Mouse (Mus musculus): Measurements from ENCODE around the gene Cic.

Cic gene

GRCm38 (mm10) chr7:25269545-25270271 is 2.2 kb downstream of the Cic start:
- in situ Hi-C loops (cut with MboI) = loop anchor here (10.0 kb wide), 1 partner anchor 85 kb away; no protein-coding TSS in a partner anchor

- in situ Hi-C loops (cut with MboI) = loop anchor here (10.0 kb wide), 1 partner anchor 86 kb away; no protein-coding TSS in a partner anchor
Measured at GRCm38 (mm10) chr7:25270652-25271633, 3.4 kb downstream of the Cic start.

DNA sequence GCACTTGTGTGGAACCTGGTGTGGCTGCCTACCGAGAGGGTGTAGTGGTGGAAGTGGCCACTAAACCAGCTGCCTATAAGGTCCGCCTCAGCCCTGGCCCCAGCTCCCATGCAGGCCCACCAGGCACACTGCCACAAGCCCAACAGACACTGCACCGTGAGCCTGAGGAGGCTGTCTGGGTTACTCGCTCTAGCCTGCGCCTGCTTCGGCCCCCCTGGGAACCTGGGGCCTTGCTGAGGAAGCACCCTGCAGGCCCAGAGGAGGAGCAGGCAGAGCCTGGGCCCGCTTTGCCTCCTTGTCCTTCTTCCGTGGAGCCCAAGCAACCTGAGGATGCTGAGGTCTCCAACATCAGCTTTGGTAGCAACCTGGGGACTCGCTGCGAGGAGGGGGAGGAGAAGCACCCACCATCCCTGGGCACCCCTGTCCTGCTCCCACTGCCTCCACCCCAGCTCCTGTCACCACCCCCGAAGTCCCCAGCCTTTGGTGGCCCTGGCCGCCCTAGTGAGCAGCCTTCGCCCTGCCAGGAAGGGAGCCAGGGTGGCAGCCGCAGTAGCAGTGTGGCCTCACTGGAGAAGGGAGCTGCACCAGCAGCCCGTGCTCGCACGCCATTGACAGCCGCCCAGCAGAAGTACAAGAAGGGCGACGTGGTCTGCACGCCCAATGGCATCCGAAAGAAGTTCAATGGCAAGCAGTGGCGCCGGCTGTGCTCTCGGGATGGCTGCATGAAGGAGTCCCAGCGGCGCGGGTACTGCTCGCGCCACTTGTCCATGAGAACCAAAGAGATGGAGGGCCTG is 4.3 kb downstream of the Cic start:
- in situ Hi-C loops (cut with MboI) = loop anchor here (10.0 kb wide), 1 partner anchor 87 kb away; no protein-coding TSS in a partner anchor

GRCm38 (mm10) chr7:25272445-25273258 is 5.1 kb downstream of the Cic start:
- in situ Hi-C loops (cut with MboI) = loop anchor here (10.0 kb wide), 1 partner anchor 88 kb away; no protein-coding TSS in a partner anchor

GRCm38 (mm10) chr7:25273259-25274241 is 6.0 kb downstream of the Cic start:
- in situ Hi-C loops (cut with MboI) = loop anchor here (10.0 kb wide), 1 partner anchor 89 kb away; no protein-coding TSS in a partner anchor

DNA sequence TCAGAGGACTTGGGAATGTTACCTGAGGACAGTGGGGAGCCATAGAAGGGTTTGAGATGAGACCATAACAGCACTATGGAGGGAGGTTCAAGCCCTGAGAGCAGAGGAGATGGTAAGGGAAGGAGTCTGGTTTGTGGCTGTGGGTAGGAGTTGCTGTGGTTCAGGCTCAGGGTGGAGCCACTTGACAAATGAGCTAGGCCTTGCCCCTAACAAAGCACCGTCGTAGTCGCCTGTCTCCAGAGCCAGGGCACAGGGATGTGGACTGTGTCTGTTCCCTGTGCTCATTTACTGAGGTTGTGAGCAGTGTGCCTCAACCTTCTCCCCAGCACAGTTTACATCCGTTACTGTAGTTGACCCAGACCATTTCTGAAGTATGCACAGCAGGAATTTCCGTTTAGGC is 7.1 kb downstream of the Cic start:
- in situ Hi-C loops (cut with MboI) = loop anchor here (10.0 kb wide), 1 partner anchor 90 kb away; no protein-coding TSS in a partner anchor

- in situ Hi-C loops (cut with MboI) = loop anchor here (5.0 to 10.0 kb wide), 2 partner anchors 33 to 90 kb away; no protein-coding TSS in a partner anchor
Measured at GRCm38 (mm10) chr7:25274996-25275395, 7.5 kb downstream of the Cic start.

DNA sequence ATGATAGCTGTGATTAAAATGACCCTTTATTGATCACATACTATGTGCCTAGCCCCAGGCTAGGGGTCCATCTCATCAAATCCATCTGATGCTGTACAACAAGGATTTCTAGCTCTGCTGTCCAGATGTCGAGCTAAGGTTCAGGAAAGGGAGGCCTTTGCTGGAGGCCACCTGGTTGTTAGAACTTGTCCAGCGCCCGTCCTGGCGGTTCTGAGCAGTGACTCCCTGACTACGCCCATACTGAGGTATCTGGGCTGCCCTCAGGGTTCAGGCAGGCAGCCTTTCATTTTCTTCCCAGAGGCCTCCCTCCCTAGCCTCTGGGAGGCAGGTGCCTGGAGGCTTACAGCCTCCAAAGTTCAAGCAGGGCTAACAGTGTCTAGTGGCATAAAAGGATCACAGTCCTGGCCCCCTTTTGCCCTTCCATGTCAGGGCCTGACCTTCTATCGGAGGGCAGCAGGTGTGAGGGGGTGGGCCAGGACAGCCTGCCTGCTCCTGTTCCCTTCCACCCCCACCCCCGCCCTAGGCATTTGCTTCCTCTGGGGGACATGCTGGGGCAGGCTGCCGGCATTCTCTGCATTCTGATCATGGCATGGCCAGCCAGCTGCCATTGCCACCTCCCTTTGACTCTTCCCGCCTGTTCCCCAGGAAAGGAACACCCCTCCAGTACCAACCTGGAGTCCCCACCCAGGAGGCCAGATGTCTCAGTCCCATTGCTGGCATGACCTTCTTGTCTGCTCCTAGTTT is 8.2 kb downstream of the Cic start:
- in situ Hi-C loops (cut with MboI) = loop anchor here (5.0 to 10.0 kb wide), 2 partner anchors 33 to 91 kb away; no protein-coding TSS in a partner anchor

DNA sequence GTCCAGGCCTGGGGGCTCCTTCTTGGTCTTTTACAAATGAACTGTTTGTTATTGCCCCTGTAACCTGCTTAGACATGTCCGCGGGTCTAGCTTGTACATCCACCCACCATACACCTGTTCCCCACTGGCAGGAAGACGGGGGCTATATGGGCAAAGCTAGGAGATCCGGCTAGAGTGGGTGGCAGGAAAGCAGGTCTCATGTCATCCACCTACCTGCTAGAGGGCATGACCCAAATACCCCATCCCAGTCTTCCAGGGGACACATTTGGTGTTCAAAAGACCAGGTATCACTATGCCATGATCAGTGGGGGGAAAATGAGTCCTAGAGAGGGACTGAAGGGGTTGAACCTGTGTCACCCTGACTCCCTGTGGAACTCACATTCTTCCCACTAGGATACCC is 9.9 kb downstream of the Cic start:
- in situ Hi-C loops (cut with MboI) = loop anchor here (5.0 to 10.0 kb wide), 2 partner anchors 35 to 93 kb away; no protein-coding TSS in a partner anchor

GRCm38 (mm10) chr7:25277998-25278340 is 10.5 kb downstream of the Cic start:
- in situ Hi-C loops (cut with MboI) = loop anchor here (5.0 to 10.0 kb wide), 2 partner anchors 36 to 93 kb away; no protein-coding TSS in a partner anchor

GRCm38 (mm10) chr7:25278341-25279075 is 11.0 kb downstream of the Cic start:
- in situ Hi-C loops (cut with MboI) = loop anchor here (5.0 to 10.0 kb wide), 2 partner anchors 36 to 94 kb away; no protein-coding TSS in a partner anchor

DNA sequence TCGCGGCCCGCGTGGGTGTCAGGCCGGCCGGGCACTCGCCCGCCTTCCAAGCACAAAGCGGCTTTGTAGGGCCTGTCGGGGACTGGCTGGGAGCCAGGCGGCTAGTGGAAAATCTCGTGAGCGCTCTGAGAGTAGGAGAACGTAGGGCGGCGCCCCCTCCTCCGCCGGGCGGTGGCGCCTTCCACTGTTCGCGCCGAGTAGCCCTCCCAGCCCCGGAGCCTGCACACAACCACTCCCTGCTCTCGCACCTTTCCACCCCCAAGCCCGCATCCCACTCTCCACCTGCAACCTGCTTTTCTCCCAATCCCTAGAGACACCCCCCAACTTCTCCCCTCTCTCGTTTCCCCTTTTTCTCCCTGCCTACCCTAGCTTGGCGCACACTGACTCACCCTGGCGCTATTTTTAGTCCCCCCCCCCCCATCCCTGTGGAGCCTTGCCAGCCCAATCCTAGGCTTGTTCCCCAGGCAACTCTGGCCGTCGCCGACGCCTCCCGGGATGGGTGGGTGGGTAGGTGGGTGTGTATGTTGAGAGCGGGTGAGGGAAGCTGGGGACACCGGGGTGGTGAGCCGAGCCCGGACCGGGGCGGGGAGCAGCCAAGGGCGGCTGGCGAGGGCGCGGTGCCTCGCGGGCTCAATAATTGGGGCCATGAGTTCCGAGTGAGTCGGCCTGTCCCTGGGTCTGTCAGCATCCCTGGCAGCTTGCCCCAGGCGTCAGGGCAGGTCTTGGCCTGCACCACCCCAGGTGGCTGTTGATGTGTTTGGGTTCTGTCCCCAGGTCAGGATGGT is 11.8 kb downstream of the Cic start:
- in situ Hi-C loops (cut with MboI) = loop anchor here (5.0 to 10.0 kb wide), 2 partner anchors 37 to 94 kb away; no protein-coding TSS in a partner anchor

DNA sequence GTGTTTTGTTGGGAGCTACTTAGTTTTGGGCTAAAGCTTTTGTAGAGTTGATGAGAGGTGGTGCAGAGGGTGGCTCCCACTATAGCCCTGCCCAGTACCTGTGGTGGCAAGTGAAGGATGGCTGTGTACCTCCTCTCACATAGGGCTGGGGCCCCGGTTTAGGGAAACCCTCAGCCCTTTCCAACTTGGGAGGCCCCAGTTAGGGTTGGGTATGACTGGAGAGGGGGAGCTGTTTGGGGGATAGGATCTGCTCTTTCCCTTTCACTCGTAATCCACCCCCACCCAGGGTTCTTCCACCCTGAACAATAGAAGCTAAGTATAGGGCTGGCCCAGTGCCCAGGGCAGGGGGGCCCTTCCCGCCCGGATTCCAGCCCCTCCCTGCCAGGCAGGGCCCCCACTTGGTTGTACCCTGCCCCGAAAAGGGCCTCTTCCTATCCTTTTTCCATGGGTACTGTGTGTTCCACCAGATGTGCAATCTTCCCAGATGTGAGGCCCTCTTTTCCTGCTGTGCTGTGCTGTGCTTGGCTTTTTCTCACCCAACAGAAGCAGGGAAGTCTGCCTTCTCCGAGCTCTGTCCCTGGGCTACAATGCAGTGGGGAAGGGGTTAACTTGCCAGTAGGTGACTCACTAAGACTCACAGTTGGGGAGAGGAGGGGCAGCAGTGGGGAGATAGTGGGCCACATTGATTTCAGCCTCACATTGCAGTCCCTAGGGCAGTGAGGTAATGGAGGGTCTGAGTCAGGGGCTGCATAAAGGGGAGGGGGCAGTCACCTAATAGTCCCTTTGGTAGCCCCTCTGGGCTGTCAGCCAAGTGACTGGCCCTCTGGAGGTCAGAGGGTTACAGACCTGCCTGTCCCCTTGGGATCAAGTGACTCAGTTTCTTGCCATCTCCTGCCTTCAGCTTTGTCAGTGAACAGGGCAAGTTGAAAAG is 12.6 kb downstream of the Cic start:
- in situ Hi-C loops (cut with MboI) = loop anchor here (5.0 to 10.0 kb wide), 2 partner anchors 38 to 95 kb away; no protein-coding TSS in a partner anchor

GRCm38 (mm10) chr7:25281166-25281733 is 13.7 kb downstream of the Cic start:
- in situ Hi-C loops (cut with MboI) = no loop called here

Measured in mature B cell (primary cell).